Mouse (Mus musculus) MN1 (cell line): ENCODE data around the gene Chpf2.

Source experiments
- DNase-seq: peaks from one replicate; pipeline ENCODE4 v3.0.0-alpha.2; 2016; ENCODE audit warnings: low spot score

The Chpf2 gene

GRCm38 (mm10) chr5:24604656-24605100 lies 18.1 kb downstream of the Chpf2 start:
- DNase-seq: peak; percentile 89

- no peak for DNase-seq
Observed at GRCm38 (mm10) chr5:24605321-24605979, 18.9 kb downstream of the Chpf2 start.

DNA sequence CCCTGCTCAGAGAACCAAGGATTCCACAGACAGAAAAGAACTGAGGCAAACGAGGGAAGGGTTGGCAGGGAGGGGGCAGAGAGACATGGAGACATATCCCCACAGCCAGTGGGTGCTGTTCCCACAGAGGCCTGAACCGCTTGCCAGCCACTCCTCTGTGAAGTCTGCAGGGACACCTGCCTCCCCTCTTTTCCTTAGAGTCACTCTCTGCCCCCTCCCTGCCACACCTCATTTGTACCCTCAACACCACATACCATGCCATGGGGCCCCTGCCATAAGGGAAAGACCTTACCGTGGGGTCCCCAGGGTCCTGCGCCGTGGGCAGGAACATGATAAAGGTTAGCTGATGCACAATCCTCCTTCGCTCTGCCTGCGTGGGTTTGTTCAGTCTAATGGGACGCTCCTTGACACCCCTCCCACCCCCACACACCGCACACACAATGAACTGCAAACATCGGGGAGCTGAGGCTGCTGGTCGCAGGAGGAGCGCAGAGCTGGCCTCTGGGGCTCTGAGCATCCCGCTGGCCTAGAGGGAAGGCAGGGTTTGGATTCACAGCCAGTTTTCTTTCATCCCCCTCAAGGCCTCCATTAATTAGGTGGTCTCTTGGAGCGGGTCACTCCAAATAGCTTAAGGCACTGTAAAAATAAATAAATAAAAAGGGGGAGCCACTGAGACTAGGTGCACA lies 19.6 kb downstream of the Chpf2 start:
- no peak for DNase-seq

DNA sequence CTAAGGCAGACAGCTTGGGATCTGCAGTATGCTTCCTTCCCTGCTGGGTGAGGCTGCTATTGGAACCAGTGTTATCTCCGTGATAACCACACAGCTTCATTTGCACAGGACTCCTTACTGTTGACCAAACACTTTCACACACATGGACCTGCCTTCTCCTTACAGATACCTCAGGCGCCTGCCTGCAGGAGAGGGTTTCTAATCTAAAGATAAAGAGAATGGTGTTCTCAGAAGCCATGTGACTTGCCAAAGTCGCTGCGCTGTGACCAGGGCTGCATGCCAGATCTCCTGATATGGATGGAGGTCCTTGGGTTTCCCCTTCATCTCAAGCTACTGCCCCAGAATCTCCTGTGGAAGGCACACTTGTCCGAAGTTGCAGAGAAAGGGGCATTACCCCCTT lies 22.8 kb downstream of the Chpf2 start:
- no peak for DNase-seq

DNA sequence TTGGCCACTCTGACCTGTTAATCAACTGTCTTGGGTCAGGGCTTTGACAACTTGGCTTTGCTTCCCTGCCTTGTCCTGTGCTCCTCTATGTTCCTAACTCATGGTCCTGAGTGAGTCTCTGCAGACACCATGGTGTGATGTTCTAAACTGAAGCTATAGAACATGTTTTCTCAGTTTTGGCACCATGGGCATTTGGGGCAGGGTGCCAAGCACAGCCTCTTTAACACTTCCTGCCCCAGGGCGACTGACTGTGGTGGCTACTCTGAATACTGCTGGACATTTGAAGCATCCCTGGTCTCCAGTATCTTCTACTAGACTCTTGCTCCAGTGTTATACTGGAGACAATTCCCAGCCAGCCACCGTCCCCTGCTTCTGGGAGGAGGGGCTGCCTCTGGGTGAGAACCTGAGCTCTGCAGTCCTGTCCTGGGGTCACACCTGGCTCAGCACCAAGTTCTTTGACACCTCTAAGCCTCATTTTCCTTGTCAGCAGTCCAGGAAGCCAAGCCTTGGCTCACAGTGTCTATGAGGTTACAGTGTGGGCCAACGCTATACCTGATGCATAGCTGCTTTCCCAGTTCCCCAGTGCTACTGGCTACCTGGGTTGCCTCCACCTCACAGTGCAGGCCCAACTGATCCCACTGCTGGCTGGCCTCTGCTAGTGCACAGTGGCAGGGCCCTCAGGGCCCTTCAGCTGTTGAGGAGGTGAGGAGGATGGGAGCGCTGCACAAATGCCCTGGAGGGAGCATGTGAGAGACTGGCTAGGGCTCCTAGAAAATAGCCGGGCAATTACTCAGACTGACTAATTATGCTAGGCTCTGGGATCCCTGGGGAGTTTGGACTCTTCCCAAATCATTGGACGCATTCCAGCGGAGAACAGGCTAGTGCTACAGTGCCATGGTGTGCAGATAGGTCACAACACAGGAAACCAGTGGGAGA lies 25.1 kb downstream of the Chpf2 start:
- peak; percentile 87 for DNase-seq

DNA sequence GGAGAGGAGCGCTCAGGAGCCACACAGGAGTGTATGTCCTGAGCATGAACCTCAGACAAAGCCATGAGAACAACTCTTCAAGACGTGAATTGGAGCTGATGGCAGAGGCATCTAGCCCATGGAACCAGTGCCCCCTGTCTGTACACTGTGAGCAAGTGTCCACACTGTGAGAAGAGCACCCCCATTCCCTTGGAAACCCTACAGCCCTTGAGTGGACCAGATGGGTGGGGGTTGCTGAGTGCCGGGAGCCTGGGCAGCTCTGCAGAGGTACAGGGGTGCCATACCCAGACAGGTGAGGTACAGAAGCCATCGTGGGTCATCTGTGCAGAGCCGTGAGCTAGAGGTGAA lies 25.7 kb downstream of the Chpf2 start:
- no peak for DNase-seq

GRCm38 (mm10) chr5:24615097-24615496 lies 28.6 kb downstream of the Chpf2 start:
- no peak for DNase-seq

DNA sequence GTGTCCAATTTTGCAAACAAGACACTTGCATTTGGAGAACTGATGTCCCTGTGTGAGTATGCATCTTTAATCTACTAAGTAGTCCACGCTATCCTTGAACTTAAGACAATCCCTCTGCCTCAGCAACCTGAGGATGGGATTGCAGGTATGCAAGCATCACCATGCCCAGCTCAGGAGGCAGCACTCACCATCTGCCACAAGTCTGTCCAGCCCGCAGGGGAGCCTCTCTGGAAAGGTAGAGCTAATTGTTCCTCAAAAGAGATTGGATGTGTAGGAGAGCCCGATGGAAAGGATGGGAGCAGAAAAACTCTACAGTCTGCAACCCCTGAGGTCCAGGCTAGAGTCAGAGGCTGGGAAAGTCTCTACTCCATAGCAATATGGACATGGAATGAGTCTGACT lies 32.4 kb downstream of the Chpf2 start:
- DNase-seq: no peak

DNA sequence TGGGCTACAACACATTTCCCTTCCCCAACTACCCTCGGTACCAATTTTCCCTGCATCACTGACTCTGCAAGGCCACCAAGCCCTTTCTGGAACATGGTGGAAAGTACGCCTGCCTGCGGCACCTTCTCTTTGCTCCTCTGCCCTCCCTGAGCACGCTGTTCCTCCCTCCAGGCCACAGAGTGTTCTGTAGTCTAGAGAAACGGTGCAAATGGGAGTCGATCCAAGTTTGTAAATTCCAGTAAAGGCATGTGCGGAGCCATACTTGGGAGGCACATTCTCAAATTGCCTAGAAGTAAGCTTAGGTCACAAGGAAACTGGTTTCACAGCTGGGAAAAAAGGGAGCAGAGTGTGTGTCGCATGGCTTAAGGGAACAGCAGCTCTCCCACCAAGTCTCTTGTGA lies 33.6 kb downstream of the Chpf2 start:
- no peak for DNase-seq

- no peak for DNase-seq
Observed at GRCm38 (mm10) chr5:24620626-24621025, 34.1 kb downstream of the Chpf2 start.

- DNase-seq: no peak
Observed at GRCm38 (mm10) chr5:24622386-24623040, 36.0 kb downstream of the Chpf2 start.

DNA sequence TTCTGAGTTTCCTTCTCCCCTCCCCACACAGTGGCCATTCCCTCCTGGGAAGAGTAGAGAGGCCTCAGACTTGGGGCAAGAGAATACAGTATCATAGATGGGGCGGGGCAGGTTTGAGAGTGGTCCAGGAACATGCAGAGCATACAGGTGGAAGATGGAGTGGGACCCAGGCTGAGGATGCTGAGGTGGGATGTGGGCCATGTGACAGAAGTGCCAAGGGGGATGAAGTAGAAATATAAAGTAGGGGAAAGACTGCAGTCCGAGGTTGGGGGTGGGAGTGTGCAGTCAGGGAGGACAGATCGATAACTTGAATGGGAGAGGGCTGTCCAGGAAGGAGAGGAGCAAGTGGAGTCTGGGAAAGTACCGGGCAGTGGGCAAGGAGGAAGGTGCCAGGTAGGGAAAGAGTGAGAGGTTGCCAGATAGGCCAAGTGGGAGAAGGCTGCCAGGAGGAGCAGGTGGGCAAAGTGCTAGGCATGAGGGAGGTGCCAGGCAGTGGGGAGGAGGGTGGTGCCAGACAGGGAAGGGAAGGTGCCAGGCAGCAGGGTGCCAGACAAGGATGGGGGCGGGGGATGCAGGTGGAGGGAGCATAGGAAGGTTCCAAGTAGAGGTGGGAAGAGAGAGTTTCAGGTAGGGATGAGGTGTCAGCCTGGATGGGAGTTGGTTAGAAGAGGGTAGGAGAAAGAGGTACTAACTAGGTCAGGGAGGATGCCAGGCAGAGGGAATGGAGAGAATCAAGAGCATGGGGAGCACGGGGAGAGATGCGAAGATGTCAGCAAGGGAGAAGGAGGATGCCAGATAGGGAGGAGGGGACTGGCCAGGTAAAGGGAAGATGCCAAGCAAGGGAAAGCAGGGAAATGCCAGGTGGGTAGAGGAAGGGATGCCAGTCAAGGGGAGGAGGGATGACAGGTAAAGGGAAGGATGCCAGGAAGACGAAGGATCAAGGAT lies 36.8 kb downstream of the Chpf2 start:
- DNase-seq: no peak

GRCm38 (mm10) chr5:24623986-24624821 lies 37.7 kb downstream of the Chpf2 start, which contains the start of gene Smarcd3:
Gene Smarcd3 (minus strand): TSS chr5:24624411.
- DNase-seq: peak; percentile 69

DNA sequence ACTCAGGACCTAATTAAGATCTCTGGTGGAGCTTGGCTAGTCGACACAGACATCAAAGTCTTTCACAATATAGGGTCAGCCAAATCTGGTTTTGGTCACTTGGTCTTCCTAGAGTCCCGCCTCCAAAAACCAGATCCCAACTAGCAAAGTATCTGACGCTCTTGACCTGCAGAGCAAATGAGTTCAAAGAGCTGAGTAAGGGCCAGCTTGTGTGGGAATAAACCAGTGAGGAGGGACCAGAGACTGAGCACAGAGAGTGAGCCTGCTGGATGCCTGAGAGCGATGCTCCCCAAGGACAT lies 38.2 kb downstream of the Chpf2 start:
- DNase-seq: peak; percentile 19

GRCm38 (mm10) chr5:24629712-24630111 lies 43.2 kb downstream of the Chpf2 start:
- DNase-seq: no peak

DNA sequence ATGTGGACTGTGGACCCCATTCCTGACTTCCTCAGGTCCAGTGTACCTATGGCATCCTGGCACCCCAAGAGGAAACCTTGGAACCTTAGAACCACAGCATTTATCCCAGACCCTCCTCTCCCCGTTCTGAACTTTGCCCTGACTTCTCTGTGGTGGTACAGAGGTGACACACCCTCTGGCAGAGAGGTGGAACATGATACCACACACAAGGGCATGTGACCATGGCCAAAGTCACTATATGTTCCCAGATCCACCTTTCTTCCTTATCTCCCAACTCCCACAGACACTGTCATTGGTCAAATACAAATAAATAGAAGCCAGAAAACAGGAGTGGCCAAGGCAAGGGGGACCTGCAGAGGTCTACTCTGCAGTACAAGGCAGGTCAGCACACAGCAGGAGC lies 48.6 kb downstream of the Chpf2 start:
- DNase-seq: no peak

DNA sequence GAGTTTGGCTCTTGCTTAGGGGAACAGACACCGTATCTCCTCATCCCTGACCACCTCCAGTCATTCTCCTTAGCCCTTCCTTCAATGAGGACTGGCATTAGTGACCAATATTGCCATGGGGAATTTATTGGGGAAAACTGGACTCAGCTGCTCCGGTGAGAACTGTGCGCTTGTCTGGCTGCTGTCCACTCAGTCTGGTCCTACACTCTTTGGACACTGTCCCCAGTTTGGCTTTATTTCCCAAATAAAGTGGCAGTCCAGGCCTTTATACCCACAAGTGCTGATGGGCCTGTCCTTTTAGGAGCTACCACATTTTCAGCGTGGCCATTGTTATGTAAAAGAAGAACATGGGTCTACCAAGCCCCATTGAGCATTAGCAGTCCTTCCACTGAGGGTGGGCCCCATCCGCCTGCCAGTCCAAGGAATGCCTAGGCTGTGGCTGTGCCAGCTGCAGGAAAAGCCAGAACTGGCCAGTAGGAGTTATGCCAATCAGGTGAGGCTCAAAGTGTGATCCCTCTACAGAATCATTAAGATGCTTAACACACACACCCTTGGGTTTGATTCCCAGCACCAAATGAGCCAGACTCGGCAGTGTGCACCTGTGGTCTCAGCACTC lies 49.1 kb downstream of the Chpf2 start:
- no peak for DNase-seq

DNA sequence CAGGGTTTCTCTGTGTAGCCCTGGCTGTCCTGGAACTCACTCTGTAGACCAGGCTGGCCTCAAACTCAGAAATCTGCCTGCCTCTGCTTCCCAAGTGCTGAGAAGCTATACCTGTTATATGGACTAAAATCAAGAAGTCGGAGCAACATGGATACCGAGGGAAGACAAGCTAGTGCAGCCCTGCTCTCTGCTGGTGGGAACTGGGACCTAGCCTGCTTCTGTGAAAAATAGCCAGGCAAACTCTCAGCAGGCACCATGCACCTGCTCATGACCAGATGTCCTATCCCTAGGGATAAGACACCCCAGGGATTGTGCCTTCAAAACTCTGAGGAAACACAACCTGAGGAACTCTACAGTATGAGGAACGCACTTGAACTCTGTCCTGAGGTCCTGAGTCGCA lies 50.4 kb downstream of the Chpf2 start:
- peak; percentile 46 for DNase-seq

DNA sequence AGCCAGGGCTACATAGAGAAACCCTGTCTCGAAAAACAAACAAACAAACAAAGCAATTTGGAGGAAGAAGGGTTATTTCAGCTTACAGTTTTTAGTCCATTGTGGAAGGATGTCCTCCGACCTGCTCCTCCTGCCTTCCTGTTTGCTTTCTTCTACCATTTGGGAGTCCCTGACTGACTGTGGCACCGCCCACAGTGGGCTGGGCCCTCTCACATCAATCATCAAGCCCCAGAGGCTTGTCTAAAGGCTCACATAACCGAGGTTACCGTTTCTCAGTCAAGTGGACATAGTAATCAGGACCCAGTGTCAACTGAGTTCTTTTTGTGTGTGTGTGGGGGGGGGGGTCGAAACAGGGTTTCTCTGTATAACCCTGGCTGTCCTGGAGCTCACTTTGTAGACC lies 51.6 kb downstream of the Chpf2 start:
- no peak for DNase-seq

DNA sequence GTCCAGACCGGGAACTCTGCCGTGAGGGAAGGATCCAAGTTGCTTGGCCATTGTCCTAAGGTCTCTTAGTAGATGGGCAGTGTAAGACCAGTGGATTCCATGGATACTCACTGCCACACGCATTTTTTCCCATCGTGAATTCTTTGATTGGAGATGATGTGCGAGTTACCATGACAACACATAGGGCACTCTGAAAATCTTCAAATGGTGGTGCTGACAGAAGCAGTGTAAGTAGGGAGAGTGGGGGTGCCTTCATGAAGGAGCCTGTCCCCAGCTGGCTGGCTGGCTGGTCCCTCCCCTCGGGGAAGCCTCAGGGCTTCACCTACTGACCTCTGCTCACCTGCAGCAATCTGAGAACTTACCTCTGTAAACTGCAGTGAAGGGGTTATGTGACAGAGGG lies 52.5 kb downstream of the Chpf2 start:
- no peak for DNase-seq
